Mouse (Mus musculus): Measurements from ENCODE around the gene Ly6g6f. TPM values are rescaled to one million over a fixed set of nuclear protein-coding genes. Genes with fewer than 3 reads are reported as not detected.

The Ly6g6f gene
- polyA plus RNA-seq, 1 experiment from 2014 or later, result 0.96 TPM

- no peak overlapping the region for H3K4me2 ChIP-seq
- no peak overlapping the region for H3K27ac ChIP-seq (ENCODE audit: low read depth)
- no peak overlapping the region for H3K4me3 ChIP-seq (ENCODE audit: low read depth, low read length)
- no peak overlapping the region for H3K9ac ChIP-seq
- no peak for ATAC-seq (ENCODE audit: insufficient read depth)
- DNase-seq, result no peak
- H3K27me3 ChIP-seq (ENCODE audit: insufficient read depth, low read length), result no peaks in the 10 kb centered on the region
- 63% methylated on average over 10 of the region's 10 CpGs for WGBS
- no peaks in the 10 kb centered on the region for H3K4me1 ChIP-seq (ENCODE audit: insufficient read depth)
- TF ChIP-seq CTCF (IDR thresholded peaks at IDR 0.05; ENCODE audit: low read depth), result no peak
- H3K36me3 ChIP-seq (ENCODE audit: insufficient read depth), result peaks cover 88% of the 10 kb centered on the region
- no peaks in the 10 kb centered on the region for H3K9me3 ChIP-seq (ENCODE audit: low read depth, low read length)
Measured at GRCm38 (mm10) chr17:35100196-35100765, 14.9 kb upstream of the Ly6g6f start.

DNA sequence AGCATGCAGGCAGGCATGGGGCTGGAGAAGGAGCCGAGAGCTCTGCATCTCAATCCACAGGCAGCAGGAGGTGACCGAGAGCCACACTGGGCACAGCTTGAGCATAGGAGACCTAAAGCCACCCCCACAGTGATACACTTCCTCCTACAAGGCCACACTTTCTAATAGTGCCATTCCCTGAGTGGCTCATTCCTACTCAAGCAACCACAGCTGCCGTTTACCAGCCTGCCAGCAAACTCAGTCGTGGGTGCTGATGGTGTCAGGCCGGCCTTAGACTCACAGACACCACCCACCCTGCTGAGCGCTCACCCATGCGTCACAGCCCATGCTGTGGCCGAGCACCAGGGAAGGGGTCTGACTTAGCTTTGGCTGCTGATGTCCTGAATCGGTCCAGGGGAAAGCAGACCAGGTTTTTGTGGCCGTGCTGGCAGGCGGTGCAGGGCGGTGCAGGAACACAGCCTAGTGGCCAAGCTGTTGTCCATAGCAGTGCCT, 11.8 kb upstream of the Ly6g6f start:
- ATAC-seq (ENCODE audit: insufficient read depth) (no peak), DNase-seq (no peak)
- Histone ChIP-seq H3K9me3 (ENCODE audit: low read depth, low read length) (no peaks in the 10 kb centered on the region), H3K9ac (no peak overlapping the region), H3K27ac (ENCODE audit: low read depth) (no peak overlapping the region), H3K27me3 (ENCODE audit: insufficient read depth, low read length) (no peaks in the 10 kb centered on the region), H3K4me3 (ENCODE audit: low read depth, low read length) (no peak overlapping the region), H3K4me2 (no peak overlapping the region), H3K36me3 (ENCODE audit: insufficient read depth) (peaks cover 96% of the 10 kb centered on the region), H3K4me1 (ENCODE audit: insufficient read depth) (no peaks in the 10 kb centered on the region)
- WGBS, result 81% methylated on average over 12 of the region's 12 CpGs
- TF ChIP-seq CTCF (IDR thresholded peaks at IDR 0.05; ENCODE audit: low read depth), result no peak

DNA sequence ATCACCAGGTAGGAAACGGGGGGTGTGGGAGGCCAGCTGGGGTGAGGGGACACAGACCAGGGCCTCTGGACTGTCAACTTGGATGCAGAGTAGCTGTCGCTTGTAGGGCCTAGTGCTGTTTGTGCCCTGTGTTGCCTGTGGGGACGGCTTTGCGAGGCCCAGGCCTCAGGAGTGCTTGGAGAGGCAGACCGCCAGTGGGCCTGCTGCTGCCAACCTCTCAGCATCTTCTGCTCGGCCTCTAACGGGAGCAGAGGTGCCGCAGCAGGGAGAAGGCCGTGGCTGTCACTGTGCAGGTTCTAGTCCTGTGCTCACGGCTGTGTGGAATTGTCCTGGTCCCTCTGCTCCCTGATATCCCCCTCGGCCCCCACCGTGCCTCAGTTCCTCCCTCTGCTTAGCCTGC, 11.2 kb upstream of the Ly6g6f start:
- WGBS, result 85% methylated on average over 12 of the region's 12 CpGs
- no peak for DNase-seq
- Histone ChIP-seq H3K9me3 (ENCODE audit: low read depth, low read length) (no peaks in the 10 kb centered on the region), H3K4me2 (no peak overlapping the region), H3K9ac (no peak overlapping the region), H3K4me1 (ENCODE audit: insufficient read depth) (no peaks in the 10 kb centered on the region), H3K4me3 (ENCODE audit: low read depth, low read length) (no peak overlapping the region), H3K36me3 (ENCODE audit: insufficient read depth) (peaks cover 94% of the 10 kb centered on the region), H3K27ac (ENCODE audit: low read depth) (no peak overlapping the region), H3K27me3 (ENCODE audit: insufficient read depth, low read length) (no peaks in the 10 kb centered on the region)
- ATAC-seq (ENCODE audit: insufficient read depth), result no peak
- no peak for TF ChIP-seq CTCF (IDR thresholded peaks at IDR 0.05; ENCODE audit: low read depth)

- no peaks in the 10 kb centered on the region for H3K27me3 ChIP-seq (ENCODE audit: insufficient read depth, low read length)
- H3K4me2 ChIP-seq, result no peak overlapping the region
- DNase-seq, result no peak
- H3K9me3 ChIP-seq (ENCODE audit: low read depth, low read length), result no peaks in the 10 kb centered on the region
- peaks cover 78% of the 10 kb centered on the region for H3K36me3 ChIP-seq (ENCODE audit: insufficient read depth)
- WGBS, result 86% methylated on average over 15 of the region's 15 CpGs
- peaks cover 7% of the 10 kb centered on the region for H3K4me1 ChIP-seq (ENCODE audit: insufficient read depth)
- H3K27ac ChIP-seq (ENCODE audit: low read depth), result no peak overlapping the region
- no peak overlapping the region for H3K4me3 ChIP-seq (ENCODE audit: low read depth, low read length)
- ATAC-seq (ENCODE audit: insufficient read depth), result no peak
- no peak for TF ChIP-seq CTCF (IDR thresholded peaks at IDR 0.05; ENCODE audit: low read depth)
- no peak overlapping the region for H3K9ac ChIP-seq
Measured at GRCm38 (mm10) chr17:35094475-35095365, 9.3 kb upstream of the Ly6g6f start.

GRCm38 (mm10) chr17:35092403-35093198, 7.2 kb upstream of the Ly6g6f start:
- Histone ChIP-seq H3K9ac (no peak overlapping the region), H3K4me2 (no peak overlapping the region), H3K27ac (ENCODE audit: low read depth) (no peak overlapping the region), H3K4me3 (ENCODE audit: low read depth, low read length) (no peak overlapping the region), H3K4me1 (ENCODE audit: insufficient read depth) (peaks cover 7% of the 10 kb centered on the region), H3K9me3 (ENCODE audit: low read depth, low read length) (no peaks in the 10 kb centered on the region), H3K36me3 (ENCODE audit: insufficient read depth) (peaks cover 57% of the 10 kb centered on the region), H3K27me3 (ENCODE audit: insufficient read depth, low read length) (no peaks in the 10 kb centered on the region)
- DNase-seq (no peak), ATAC-seq (ENCODE audit: insufficient read depth) (no peak)
- TF ChIP-seq CTCF (IDR thresholded peaks at IDR 0.05; ENCODE audit: low read depth), result no peak
- WGBS, result 84% methylated on average over 14 of the region's 14 CpGs

DNA sequence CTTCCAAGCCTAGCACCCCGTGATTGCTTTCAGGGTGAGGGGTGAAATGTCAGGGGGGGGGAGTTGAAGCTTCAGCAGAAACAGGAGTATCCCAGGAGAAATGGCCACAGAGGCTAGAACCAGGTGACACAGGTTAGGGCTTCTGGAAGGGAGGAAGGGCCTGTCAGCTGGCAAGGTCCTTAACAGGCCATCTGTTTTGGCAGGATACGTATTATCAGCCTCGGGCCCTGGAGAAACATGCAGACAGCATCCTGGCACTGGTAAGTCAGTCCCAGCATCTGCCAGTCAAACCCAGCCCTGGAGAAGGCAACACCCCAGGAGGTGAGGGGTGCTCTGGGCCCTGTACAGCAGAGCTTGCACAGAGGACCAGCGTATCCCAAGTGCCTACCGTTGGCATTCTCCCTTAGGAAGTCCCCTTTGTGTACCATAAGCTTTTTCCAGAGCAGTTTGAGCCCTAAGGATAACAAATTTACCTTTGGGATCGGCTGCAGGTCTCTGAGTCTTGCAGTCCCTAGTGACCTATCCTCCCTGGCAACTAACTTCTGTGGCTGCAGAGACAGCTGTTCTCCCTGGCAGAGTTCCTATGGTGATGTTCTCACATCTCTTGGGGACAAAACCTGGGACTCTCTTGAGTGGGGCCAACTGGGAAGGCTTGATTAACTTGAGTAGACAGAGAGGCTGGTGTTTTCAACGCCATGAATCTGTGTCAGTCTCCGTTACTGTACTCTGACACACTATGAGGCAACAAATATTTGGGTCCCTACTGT, 4.9 kb upstream of the Ly6g6f start:
- TF ChIP-seq CTCF (IDR thresholded peaks at IDR 0.05; ENCODE audit: low read depth), result no peak
- H3K9ac ChIP-seq, result peak overlapping the region; percentile 84
- WGBS, result 59% methylated on average over 8 of the region's 8 CpGs
- peaks cover 34% of the 10 kb centered on the region for H3K36me3 ChIP-seq (ENCODE audit: insufficient read depth)
- no peaks in the 10 kb centered on the region for H3K9me3 ChIP-seq (ENCODE audit: low read depth, low read length)
- ATAC-seq (ENCODE audit: insufficient read depth) (no peak), DNase-seq (no peak)
- 0 out of 2 replicates have a peak overlapping the region, but pooled peaks have one; percentile 2 for H3K27ac ChIP-seq (ENCODE audit: low read depth)
- H3K4me3 ChIP-seq (ENCODE audit: low read depth, low read length), result peak overlapping the region; percentile 63
- H3K27me3 ChIP-seq (ENCODE audit: insufficient read depth, low read length), result no peaks in the 10 kb centered on the region
- H3K4me1 ChIP-seq (ENCODE audit: insufficient read depth), result peaks cover 7% of the 10 kb centered on the region
- peak overlapping the region; percentile 63 for H3K4me2 ChIP-seq
